Mouse (Mus musculus) kidney, adult 2 months (tissue): ENCODE results near the gene Rangrf. TPM values are rescaled to one million over a fixed set of nuclear protein-coding genes. Genes with fewer than 3 reads are reported as not detected.
"Not testable (repeated sequence)": the region's sequence is repeated elsewhere in the genome, so short reads cannot be mapped to it uniquely, and the experiment has no call there.

Experiments
- DNase-seq: peaks from one replicate; pipeline ENCODE4 v3.0.0; 2021
- H3K27ac ChIP-seq: fragments of 200-500 bp; 2 replicates; pipeline ENCODE4 v1.5.1; 2012; ENCODE audit warnings: low read depth, low read length, control low read depth, inconsistent platforms; ENCODE audit not compliant: insufficient read depth
- H3K27me3 ChIP-seq: fragments of 200-500 bp; replicated peaks from 2 replicates; pipeline ENCODE4 v1.6.1; 2012; ENCODE audit warnings: mild to moderate bottlenecking, moderate library complexity, low read length, inconsistent platforms; ENCODE audit not compliant: control insufficient read depth, insufficient read depth
- H3K36me3 ChIP-seq: fragments of 200-500 bp; 2 replicates; pipeline ENCODE4 v1.6.1; 2012; ENCODE audit warnings: mild to moderate bottlenecking, moderate library complexity, low read length, inconsistent platforms; ENCODE audit not compliant: control insufficient read depth, insufficient read depth
- H3K4me1 ChIP-seq: fragments of 200-500 bp; 2 replicates; pipeline ENCODE4 v1.6.1; 2011; ENCODE audit warnings: low read length; ENCODE audit not compliant: control insufficient read depth, insufficient read depth
- H3K4me3 ChIP-seq: fragments of 200-500 bp; 2 replicates; pipeline ENCODE4 v1.5.1; 2011; ENCODE audit warnings: mild to moderate bottlenecking, low read depth, low read length, control low read depth; ENCODE audit not compliant: insufficient read depth
- CTCF ChIP-seq: fragments of 200-500 bp; conservative IDR thresholded peaks from 2 replicates; pipeline ENCODE4 v1.5.1; 2011; ENCODE audit warnings: low read depth, mild to moderate bottlenecking, control low read depth, low read length, moderate library complexity, mixed read lengths; ENCODE audit not compliant: insufficient read depth, insufficient read length
- POLR2A ChIP-seq: fragments of 200-500 bp; IDR thresholded peaks from one replicate; pipeline ENCODE4 v1.6.1; 2011; ENCODE audit warnings: low read depth, low read length, control low read depth
- WGBS: fragments of 180-500 bp; shearing (Covaris S2); methylation state at CpG from one replicate; pipeline ENCODE4 v1.1.7; 2018; 5-methylcytosine and 5-hydroxymethylcytosine counted together
- polyA plus RNA-seq: library from polyadenylated mRNA; depleted of rRNA; stranded (reverse); fragments of >200 nt; gene quantifications from 2 replicates; pipeline ENCODE4 v1.2.3, GENCODE M21; 2012; rRNA removed

Rangrf gene
- 43.0 and 43.9 TPM in 2 replicates for polyA plus RNA-seq

DNA sequence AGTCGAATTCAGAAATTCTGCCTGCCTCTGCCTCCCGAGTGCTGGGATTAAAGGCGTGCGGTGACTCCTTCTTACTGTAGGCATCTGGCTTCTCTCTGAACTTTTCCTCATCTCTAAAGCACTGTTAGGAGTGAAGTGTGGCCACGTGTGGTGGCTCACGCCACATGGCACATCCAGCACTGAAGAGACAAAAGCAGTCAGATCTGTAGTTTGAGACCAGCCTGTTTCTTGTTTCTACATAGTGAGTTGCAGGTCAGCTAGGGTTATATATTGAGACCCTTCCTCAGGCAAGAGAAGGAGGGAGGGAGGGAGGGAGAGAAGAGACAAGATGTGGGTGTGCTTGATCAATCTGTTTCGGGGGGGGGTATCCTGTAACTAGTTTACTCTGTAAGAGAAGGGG lies at the start of gene Rangrf:
Gene Rangrf, minus strand, starts transcription at position 101 of the 400 bp plus-strand sequence.
- H3K4me3 ChIP-seq = peak within 1 kb of the TSS; percentile 50; the same call in 1 of the 2 replicates
- no peak for TF ChIP-seq POLR2A
- no peak for TF ChIP-seq CTCF
- peaks cover 1% of the 10 kb centered on the region for H3K4me1 ChIP-seq
- WGBS = 87% methylated on average over 7 of the region's 7 CpGs
- no peaks in the 10 kb centered on the region for H3K36me3 ChIP-seq
- H3K27ac ChIP-seq = peak within 1 kb of the TSS; percentile 11; the same call in 1 of the 2 replicates
- no peak for DNase-seq
- no peaks in the 10 kb centered on the region for H3K27me3 ChIP-seq

DNA sequence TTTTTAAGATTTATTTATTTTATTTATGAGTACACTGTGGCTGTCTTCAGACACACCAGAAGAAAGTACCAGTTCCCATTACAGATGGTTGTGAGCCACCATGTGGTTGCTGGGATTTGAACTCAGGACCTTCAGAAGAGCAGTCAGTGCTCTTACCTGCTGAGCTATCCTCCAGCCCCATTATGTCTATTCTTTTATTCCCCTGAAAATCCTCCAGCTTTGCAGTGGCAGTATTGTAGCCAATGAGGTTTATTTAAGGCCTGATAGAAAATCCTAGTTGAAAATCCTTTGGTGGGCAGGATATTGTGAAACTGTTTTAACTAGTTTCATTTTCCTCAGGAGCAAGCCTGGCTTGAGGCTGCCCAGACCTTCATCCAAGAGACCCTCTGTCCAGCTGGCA lies 45.7 kb upstream of the Rangrf start:
- Histone ChIP-seq H3K4me3 (no peak overlapping the region), H3K27ac (no peak overlapping the region), H3K36me3 (peaks cover 1% of the 10 kb centered on the region), H3K4me1 (peaks cover 5% of the 10 kb centered on the region; the same call in 1 of the 2 replicates), H3K27me3 (no peaks in the 10 kb centered on the region)
- DNase-seq = no peak
- TF ChIP-seq POLR2A (no peak), CTCF (no peak)

DNA sequence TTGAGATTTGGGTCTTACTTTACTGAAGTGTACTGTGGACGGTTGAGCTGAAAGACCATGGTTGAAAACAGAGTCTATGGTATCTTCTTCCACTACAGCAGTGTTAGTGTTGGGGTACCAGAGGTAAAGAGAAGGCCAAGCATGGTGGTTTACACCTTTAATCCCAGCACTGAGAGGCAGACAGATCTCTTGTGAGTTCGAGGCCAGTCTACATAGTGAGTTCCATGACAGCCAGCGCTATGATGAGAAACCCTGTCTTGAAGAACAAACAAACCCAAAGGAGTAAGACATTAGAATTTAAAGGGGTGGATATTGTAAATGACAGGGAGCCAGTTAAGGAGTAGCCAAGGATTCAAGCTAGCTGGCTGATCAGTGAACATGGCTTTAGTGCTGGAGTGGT lies 41.8 kb upstream of the Rangrf start:
- no peak for DNase-seq
- peak overlapping the region; percentile 62 for H3K4me3 ChIP-seq
- H3K36me3 ChIP-seq = no peaks in the 10 kb centered on the region
- WGBS = 55% methylated on average over 3 of the region's 3 CpGs
- no peaks in the 10 kb centered on the region for H3K27me3 ChIP-seq
- no peak overlapping the region for H3K27ac ChIP-seq
- H3K4me1 ChIP-seq = peaks cover 8% of the 10 kb centered on the region; the same call in 1 of the 2 replicates
- TF ChIP-seq POLR2A = no peak

DNA sequence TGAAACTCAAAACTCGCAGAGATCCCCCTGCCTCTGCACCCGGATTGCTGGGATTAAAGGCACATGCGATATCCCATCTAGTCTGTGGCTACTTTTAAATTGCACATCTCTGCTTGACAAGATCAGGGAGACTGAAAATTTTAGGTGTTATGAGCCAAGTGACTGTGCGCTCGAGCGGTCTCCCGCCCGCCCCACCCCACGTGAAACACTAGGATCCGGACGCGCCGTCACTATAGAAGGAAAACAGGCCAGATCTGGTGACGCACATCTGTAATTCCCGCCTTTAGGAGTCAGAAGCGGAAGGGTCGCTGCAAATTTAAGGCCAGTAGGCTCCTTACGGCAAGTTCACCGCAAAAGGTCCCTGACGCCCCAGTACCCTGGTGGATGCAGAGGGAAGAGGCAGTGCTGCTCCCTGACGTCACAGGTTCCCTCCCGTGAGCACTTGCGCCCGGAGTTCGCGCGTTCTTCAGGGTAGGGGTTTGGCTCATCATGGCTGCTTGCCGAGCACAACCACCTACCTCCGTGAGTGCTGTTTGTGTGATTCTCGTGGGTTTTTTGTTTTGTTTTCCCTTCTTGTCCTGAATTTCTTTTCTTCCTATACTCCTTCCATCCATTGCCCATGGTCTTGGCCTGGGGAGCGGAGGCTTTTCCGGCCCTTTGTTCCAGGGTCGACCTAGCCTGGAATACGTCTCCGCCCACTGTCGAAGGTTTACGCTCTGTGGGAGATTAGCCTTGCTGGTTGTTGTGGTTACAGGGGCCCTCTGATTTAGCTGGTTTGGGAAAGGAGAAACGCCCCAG lies 40.9 kb upstream of the Rangrf start, which contains the start of gene Ctc1:
Gene Ctc1, plus strand, starts transcription at position 268 of the 798 bp plus-strand sequence.
- WGBS = 2% methylated on average over 38 of the region's 38 CpGs

DNA sequence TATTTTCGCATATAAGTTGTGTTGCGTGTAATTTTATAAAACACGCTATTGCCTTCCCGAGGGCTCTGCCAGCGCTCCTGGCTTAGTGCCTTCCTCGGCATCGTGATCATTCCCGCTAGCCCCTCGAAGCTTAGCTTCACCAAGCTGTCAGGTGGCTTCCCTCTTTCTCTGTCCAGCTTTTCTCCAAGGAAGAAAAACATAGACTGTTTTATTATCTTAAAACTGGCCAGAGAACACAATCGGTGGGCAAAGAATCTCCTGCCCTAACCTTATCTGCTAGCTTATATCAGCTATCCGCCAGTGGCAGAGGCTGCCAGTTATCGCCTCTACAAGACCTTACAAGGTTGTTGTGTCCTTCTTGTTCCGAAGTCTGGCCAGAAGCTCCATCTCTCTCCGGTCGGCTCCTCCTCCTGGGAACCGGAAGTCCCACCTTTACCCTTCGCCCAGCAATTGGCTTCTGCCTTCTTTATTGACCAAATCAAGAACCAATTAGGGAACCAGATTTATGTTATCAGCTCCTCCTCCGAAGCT lies 37.2 kb upstream of the Rangrf start:
- peak overlapping the region; percentile 99 for H3K4me3 ChIP-seq
- WGBS = under 1% methylated on average over 18 of the region's 18 CpGs
- peak; percentile 97 for DNase-seq
- peak; percentile 91 for TF ChIP-seq POLR2A
- TF ChIP-seq CTCF = no peak
- H3K27me3 ChIP-seq = no peaks in the 10 kb centered on the region
- peaks cover 8% of the 10 kb centered on the region; the same call in 1 of the 2 replicates for H3K4me1 ChIP-seq
- H3K27ac ChIP-seq = peak overlapping the region; percentile 100
- H3K36me3 ChIP-seq = no peaks in the 10 kb centered on the region

More for the DNA sequence above, 40.9 kb upstream of the Rangrf start, which contains the start of gene Ctc1:
- Histone ChIP-seq H3K4me1 (peaks cover 8% of the 10 kb centered on the region; the same call in 1 of the 2 replicates), H3K27ac (peak within 1 kb of the TSS; percentile 69; the same call in 1 of the 2 replicates), H3K27me3 (no peaks in the 10 kb centered on the region), H3K4me3 (peak within 1 kb of the TSS; percentile 62), H3K36me3 (no peaks in the 10 kb centered on the region)
- TF ChIP-seq POLR2A (peak; percentile 42), CTCF (peak; percentile 71)
- peak; percentile 94 for DNase-seq

DNA sequence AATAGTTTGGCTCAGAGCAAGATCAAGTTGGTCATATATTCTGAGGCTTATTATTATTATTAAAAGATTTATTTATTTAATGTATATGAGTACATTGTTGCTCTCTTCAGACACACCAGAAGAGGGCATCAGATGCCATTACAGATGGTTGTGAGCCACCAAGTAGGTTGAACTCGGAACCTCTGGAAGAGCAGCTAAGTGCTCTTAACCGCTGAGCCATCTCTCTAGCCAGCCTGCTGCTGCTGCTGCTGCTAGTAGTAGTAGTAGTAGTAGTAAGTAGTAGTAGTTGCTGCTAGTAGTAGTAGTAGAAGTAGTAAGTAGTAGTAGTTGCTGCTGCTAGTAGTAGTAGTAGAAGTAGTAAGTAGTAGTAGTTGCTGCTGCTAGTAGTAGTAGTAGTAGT lies 36.5 kb upstream of the Rangrf start:
- H3K4me1 ChIP-seq, H3K27me3 ChIP-seq, H3K36me3 ChIP-seq, H3K27ac ChIP-seq, DNase-seq: not testable (repeated sequence)
- 66% methylated on average over 2 of the region's 2 CpGs for WGBS
- H3K4me3 ChIP-seq = peak overlapping the region; percentile 99
